Mouse (Mus musculus) CH12.LX (cell line): ENCODE measurements at regions not wholly inside any gene's neighbourhood (a gene's known extent, or its start where the extent isn't known, plus 50 kb on each side); places are given as distances from the start of the nearest gene placed in this dataset.

Experiments used
- BHLHE40 ChIP-seq: IDR thresholded peaks from 2 replicates; pipeline ENCODE4 v1.6.1; 2011; ENCODE audit warnings: mild to moderate bottlenecking, low read depth, low read length, improper control_type of control experiment
- CHD2 ChIP-seq: IDR thresholded peaks from 2 replicates; pipeline ENCODE4 v1.6.1; 2011; ENCODE audit warnings: low read length, improper control_type of control experiment
- CTCF ChIP-seq, 2 experiments: IDR thresholded peaks in 1 of 2; conservative IDR thresholded peaks in 1 of 2; 2 replicates each; pipeline ENCODE4 v1.5.1; 2011 to 2012; ENCODE audit warnings: low read depth in 2 of 2, low read length in 2 of 2, improper control_type of control experiment in 1 of 2, inconsistent platforms in 1 of 2, mild to moderate bottlenecking in 1 of 2, moderate library complexity in 1 of 2
- E2F4 ChIP-seq: IDR thresholded peaks from 2 replicates; pipeline ENCODE4 v1.6.1; 2011; ENCODE audit warnings: low read depth, low read length, improper control_type of control experiment; ENCODE audit not compliant: insufficient replicate concordance
- ELF1 ChIP-seq: IDR thresholded peaks from 2 replicates; pipeline ENCODE4 v1.6.1; 2014; ENCODE audit warnings: low read depth, mild to moderate bottlenecking, inconsistent platforms, low read length, improper control_type of control experiment
- EP300 ChIP-seq: IDR thresholded peaks from 2 replicates; pipeline ENCODE4 v1.6.1; 2011; ENCODE audit warnings: low read length, improper control_type of control experiment
- ETS1 ChIP-seq: conservative IDR thresholded peaks from 2 replicates; pipeline ENCODE4 v1.6.1; 2012; ENCODE audit warnings: low read depth, mild to moderate bottlenecking, inconsistent platforms, low read length, improper control_type of control experiment, moderate library complexity
- JUND ChIP-seq: conservative IDR thresholded peaks from 2 replicates; pipeline ENCODE4 v1.6.1; 2011; ENCODE audit warnings: low read depth, low read length, improper control_type of control experiment
- MAX ChIP-seq: IDR thresholded peaks from 2 replicates; pipeline ENCODE4 v1.6.1; 2011; ENCODE audit warnings: low read length, improper control_type of control experiment
- POLR2A ChIP-seq: IDR thresholded peaks from 2 replicates; pipeline ENCODE4 v1.6.1; 2011; ENCODE audit warnings: low read depth, mild to moderate bottlenecking, improper control_type of control experiment, low read length
- UBTF ChIP-seq: IDR thresholded peaks from 2 replicates; pipeline ENCODE4 v1.6.1; 2012; ENCODE audit warnings: low read depth, mild to moderate bottlenecking, inconsistent platforms, low read length, improper control_type of control experiment, moderate library complexity
- ZKSCAN1 ChIP-seq: IDR thresholded peaks from 2 replicates; pipeline ENCODE4 v1.6.1; 2012; ENCODE audit warnings: low read depth, inconsistent platforms, low read length, improper control_type of control experiment, borderline replicate concordance

GRCm38 (mm10) chr14:12913956-12914355 lies 91.1 kb upstream of the Cadps start:
- TF ChIP-seq CHD2 (no peak), CTCF (conservative IDR thresholded peaks at IDR 0.05 in 1 of 2, IDR thresholded peaks at IDR 0.05 in 1 of 2; ENCODE audit: low read depth in 2 of 2, low read length in 2 of 2) (no peak), ETS1 (no peak), EP300 (no peak), E2F4 (no peak), MAX (no peak), ZKSCAN1 (no peak), ELF1 (no peak), POLR2A (no peak), JUND (no peak), BHLHE40 (no peak), UBTF (no peak)
